Mouse (Mus musculus) MEL (cell line): ENCODE measurements around the gene Tmem216. TPM values are rescaled to one million over a fixed set of nuclear protein-coding genes. Genes with fewer than 3 reads are reported as not detected.
A peak's percentile ranks its signal among the peaks of the same experiment; 100 is the strongest.

Experiments
- DNase-seq: peaks from one replicate; pipeline ENCODE4 v3.0.0; 2011; ENCODE audit warnings: low read depth, low spot score
- H3K27ac ChIP-seq: 2 replicates; pipeline ENCODE4 v1.5.1; 2012; ENCODE audit warnings: low read depth, mild to moderate bottlenecking, control low read depth, low read length, moderate library complexity; ENCODE audit not compliant: control insufficient read depth
- H3K27me3 ChIP-seq, 2 experiments: fragments of 150-350 bp in 1 of 2; sonication (generic) in 1 of 2; 2 replicates each; pipeline ENCODE4 v1.6.1; 2012; ENCODE audit warnings: low read length in 2 of 2, mild to moderate bottlenecking in 2 of 2, improper control_type of control experiment in 1 of 2, moderate library complexity in 1 of 2; ENCODE audit not compliant: insufficient read depth in 2 of 2, control insufficient read depth in 1 of 2
- H3K36me3 ChIP-seq, 2 experiments: 2 replicates each; pipeline ENCODE4 v1.6.1; 2012 to 2014; ENCODE audit warnings: low read length in 2 of 2, improper control_type of control experiment in 1 of 2, inconsistent platforms in 1 of 2, mild to moderate bottlenecking in 1 of 2; ENCODE audit not compliant: insufficient read depth in 2 of 2, control insufficient read depth in 1 of 2
- H3K4me1 ChIP-seq, 2 experiments: fragments of 150-350 bp in 1 of 2; sonication (generic) in 1 of 2; 2 replicates each; pipeline ENCODE4 v1.6.1; 2012; ENCODE audit warnings: low read length in 2 of 2, improper control_type of control experiment in 1 of 2, mild to moderate bottlenecking in 1 of 2; ENCODE audit not compliant: insufficient read depth in 2 of 2, control insufficient read depth in 1 of 2
- H3K4me3 ChIP-seq, 2 experiments: fragments of 150-350 bp in 1 of 2; sonication (generic) in 1 of 2; 2 replicates each; pipeline ENCODE4 v1.5.1; 2012; ENCODE audit warnings: low read depth in 2 of 2, low read length in 2 of 2, mild to moderate bottlenecking in 2 of 2, moderate library complexity in 2 of 2, control low read depth in 1 of 2, improper control_type of control experiment in 1 of 2; ENCODE audit not compliant: control insufficient read depth in 1 of 2, insufficient read depth in 1 of 2
- H3K79me2 ChIP-seq: 2 replicates; pipeline ENCODE4 v1.6.1; 2012; ENCODE audit warnings: mild to moderate bottlenecking, low read length, moderate library complexity; ENCODE audit not compliant: control insufficient read depth, poor library complexity, insufficient read depth
- H3K9ac ChIP-seq: 2 replicates; pipeline ENCODE4 v1.6.1; 2012; ENCODE audit warnings: low read depth, mild to moderate bottlenecking, control low read depth, low read length, moderate library complexity; ENCODE audit not compliant: control insufficient read depth, poor library complexity, severe bottlenecking
- H3K9me3 ChIP-seq: fragments of 150-350 bp; sonication (generic); replicated peaks from 2 replicates; pipeline ENCODE4 v1.6.1; 2012; ENCODE audit warnings: mild to moderate bottlenecking, low read length, improper control_type of control experiment, moderate library complexity; ENCODE audit not compliant: insufficient read depth
- CHD1 ChIP-seq: IDR thresholded peaks from 2 replicates; pipeline ENCODE4 v1.6.1; 2012; ENCODE audit warnings: low read depth, mild to moderate bottlenecking, inconsistent platforms, low read length, improper control_type of control experiment
- EP300 ChIP-seq, 2 experiments: IDR thresholded peaks; 2 replicates each; pipeline ENCODE4 v1.6.1; 2011; ENCODE audit warnings: improper control_type of control experiment in 2 of 2, low read length in 2 of 2, low read depth in 1 of 2, mild to moderate bottlenecking in 1 of 2
- ETS1 ChIP-seq: IDR thresholded peaks from 2 replicates; pipeline ENCODE4 v1.6.1; 2012; ENCODE audit warnings: low read depth, mild to moderate bottlenecking, inconsistent platforms, low read length, improper control_type of control experiment, moderate library complexity
- HCFC1 ChIP-seq: IDR thresholded peaks from 2 replicates; pipeline ENCODE4 v1.6.1; 2012; ENCODE audit warnings: low read depth, mild to moderate bottlenecking, inconsistent platforms, low read length, improper control_type of control experiment, moderate library complexity
- JUND ChIP-seq: IDR thresholded peaks from 2 replicates; pipeline ENCODE4 v1.6.1; 2011; ENCODE audit warnings: low read depth, mild to moderate bottlenecking, improper control_type of control experiment, low read length
- MEF2A ChIP-seq: IDR thresholded peaks from 2 replicates; pipeline ENCODE4 v1.6.1; 2014; ENCODE audit warnings: low read depth, mild to moderate bottlenecking, inconsistent platforms, low read length, improper control_type of control experiment; ENCODE audit not compliant: poor library complexity, insufficient replicate concordance, severe bottlenecking; ENCODE audit errors: extremely low read depth
- MXI1 ChIP-seq: IDR thresholded peaks from 2 replicates; pipeline ENCODE4 v1.6.1; 2011; ENCODE audit warnings: mild to moderate bottlenecking, low read depth, low read length, improper control_type of control experiment
- MYB ChIP-seq: IDR thresholded peaks from 2 replicates; pipeline ENCODE4 v1.6.1; 2011; ENCODE audit warnings: mild to moderate bottlenecking, low read depth, low read length, improper control_type of control experiment
- NELFE ChIP-seq: IDR thresholded peaks from 2 replicates; pipeline ENCODE4 v1.6.1; 2011; ENCODE audit warnings: low read depth, low read length, improper control_type of control experiment
- POLR2A ChIP-seq, 2 experiments: IDR thresholded peaks; 2 replicates each; pipeline ENCODE4 v1.6.1; 2011 to 2012; ENCODE audit warnings: low read length in 2 of 2, mild to moderate bottlenecking in 2 of 2, control low read depth in 1 of 2, improper control_type of control experiment in 1 of 2, low read depth in 1 of 2, moderate library complexity in 1 of 2; ENCODE audit not compliant: control insufficient read depth in 1 of 2, insufficient read depth in 1 of 2, poor library complexity in 1 of 2
- RAD21 ChIP-seq: IDR thresholded peaks from 2 replicates; pipeline ENCODE4 v1.6.1; 2011; ENCODE audit warnings: mild to moderate bottlenecking, low read depth, low read length, improper control_type of control experiment
- RCOR1 ChIP-seq: IDR thresholded peaks from 2 replicates; pipeline ENCODE4 v1.6.1; 2012; ENCODE audit warnings: low read depth, mild to moderate bottlenecking, inconsistent platforms, low read length, improper control_type of control experiment
- SIN3A ChIP-seq: IDR thresholded peaks from 2 replicates; pipeline ENCODE4 v1.6.1; 2012; ENCODE audit warnings: low read length, improper control_type of control experiment, inconsistent platforms
- SMC3 ChIP-seq: IDR thresholded peaks from 2 replicates; pipeline ENCODE4 v1.6.1; 2011; ENCODE audit warnings: low read depth, low read length, improper control_type of control experiment
- USF2 ChIP-seq, 2 experiments: IDR thresholded peaks; 2 replicates each; pipeline ENCODE4 v1.6.1; 2011 to 2012; ENCODE audit warnings: improper control_type of control experiment in 2 of 2, low read length in 2 of 2, borderline replicate concordance in 1 of 2, inconsistent platforms in 1 of 2, low read depth in 1 of 2, mild to moderate bottlenecking in 1 of 2; ENCODE audit not compliant: insufficient read depth in 1 of 2
- ZC3H11A ChIP-seq: IDR thresholded peaks from 2 replicates; pipeline ENCODE4 v1.6.1; 2012; ENCODE audit warnings: low read depth, mild to moderate bottlenecking, inconsistent platforms, low read length, improper control_type of control experiment
- ZKSCAN1 ChIP-seq: IDR thresholded peaks from 2 replicates; pipeline ENCODE4 v1.6.1; 2012; ENCODE audit warnings: low read depth, mild to moderate bottlenecking, inconsistent platforms, low read length, improper control_type of control experiment, moderate library complexity
- ZMIZ1 ChIP-seq: IDR thresholded peaks from 2 replicates; pipeline ENCODE4 v1.6.1; 2012; ENCODE audit warnings: low read depth, mild to moderate bottlenecking, inconsistent platforms, low read length, improper control_type of control experiment, moderate library complexity
- ZNF384 ChIP-seq: IDR thresholded peaks from 2 replicates; pipeline ENCODE4 v1.6.1; 2012; ENCODE audit warnings: low read depth, mild to moderate bottlenecking, inconsistent platforms, low read length, improper control_type of control experiment
- polyA plus RNA-seq, 2 experiments: library from polyadenylated mRNA; stranded (reverse) in 1 of 2; unstranded in 1 of 2; fragments of >175 nt in 1 of 2; fragments of >200 nt in 1 of 2; gene quantifications; 2 replicates each; pipeline versions ENCODE4 v1.2.1 to v1.2.4; 2012; ENCODE audit warnings: low replicate concordance in 2 of 2, low read depth in 1 of 2; ENCODE audit not compliant: insufficient read length in 2 of 2, insufficient read depth in 1 of 2, missing spikeins in 1 of 2
- total RNA-seq: library from RNA; depleted of rRNA; stranded (reverse); fragments of 300-350 nt; gene quantifications from 2 replicates; pipeline ENCODE4 v1.2.3, GENCODE M21; 2012

Tmem216 gene
- total and polyA plus RNA-seq, 3 experiments = 48.0 to 48.1 TPM; not detected in 1

DNA sequence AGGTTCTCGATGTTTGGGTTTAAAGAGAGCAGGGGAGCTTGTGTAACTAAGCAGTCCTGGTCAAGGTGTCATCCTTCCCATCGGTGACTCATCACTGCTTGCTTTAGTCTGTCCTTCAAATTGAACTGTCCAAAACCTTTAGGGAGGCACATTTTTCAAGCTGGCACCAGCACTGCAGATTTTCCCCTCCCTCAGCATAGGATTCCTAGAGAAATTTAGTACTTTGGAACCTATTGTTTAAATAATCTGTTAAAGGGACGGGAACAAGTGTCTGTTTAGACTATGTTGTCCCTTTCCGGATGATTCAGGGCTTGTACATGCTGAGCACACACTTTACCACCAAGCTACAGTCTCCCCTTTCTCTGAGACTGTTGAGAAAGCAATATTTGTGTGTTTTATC lies 9.2 kb upstream of the Tmem216 start:
- H3K9ac ChIP-seq = no peak overlapping the region
- H3K9me3 ChIP-seq = no peaks in the 10 kb centered on the region
- TF ChIP-seq MYB (no peak), POLR2A (IDR thresholded peaks at IDR 0.05; ENCODE audit: control insufficient read depth in 1 of 2, insufficient read depth in 1 of 2, low read depth in 1 of 2, low read length in 2 of 2, poor library complexity in 1 of 2) (no peak), MXI1 (no peak)
- DNase-seq = no peak
- no peaks in the 10 kb centered on the region for H3K27me3 ChIP-seq
- no peak overlapping the region for H3K27ac ChIP-seq
- peaks cover 0 to 17% of the 10 kb centered on the region in 2 experiments; a peak in 2 of 4 replicates for H3K4me1 ChIP-seq
- no peaks in the 10 kb centered on the region for H3K79me2 ChIP-seq
- H3K36me3 ChIP-seq = peaks cover 0 to 10% of the 10 kb centered on the region in 2 experiments; a peak in 2 of 4 replicates
- H3K4me3 ChIP-seq = no peak overlapping the region

DNA sequence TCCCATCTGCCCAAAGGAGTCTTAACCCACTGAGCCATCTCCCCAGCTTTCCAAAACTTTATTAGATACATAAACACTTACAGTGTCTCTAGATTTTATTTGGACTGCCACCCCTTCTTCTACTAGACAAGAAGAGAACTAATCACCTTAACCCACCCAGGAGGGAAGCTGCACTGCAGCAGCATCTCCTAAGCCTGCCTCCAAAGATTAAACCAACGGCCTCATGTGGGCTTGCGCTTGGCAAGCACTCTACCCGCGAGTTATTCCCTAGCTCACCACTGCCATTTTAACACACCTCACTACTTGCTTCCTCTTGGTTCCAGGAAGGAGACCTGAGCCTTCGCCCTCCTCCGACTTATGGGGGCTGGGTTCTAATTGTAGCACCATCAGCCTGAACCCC lies 8.2 kb upstream of the Tmem216 start:
- no peak overlapping the region for H3K27ac ChIP-seq
- no peaks in the 10 kb centered on the region for H3K79me2 ChIP-seq
- peak; percentile 36 for DNase-seq
- TF ChIP-seq SMC3 (no peak), JUND (no peak), ZKSCAN1 (no peak), EP300 (IDR thresholded peaks at IDR 0.05; ENCODE audit: low read depth in 1 of 2, low read length in 2 of 2) (0 out of 4 replicates have a peak, but pooled peaks of 1 of the 2 experiments have one; percentile 19)
- H3K36me3 ChIP-seq = peaks cover 0 to 10% of the 10 kb centered on the region in 2 experiments; a peak in 2 of 4 replicates
- H3K4me1 ChIP-seq = peaks cover 0 to 17% of the 10 kb centered on the region in 2 experiments; a peak in 2 of 4 replicates
- no peaks in the 10 kb centered on the region for H3K9me3 ChIP-seq
- no peak overlapping the region for H3K4me3 ChIP-seq
- H3K9ac ChIP-seq = no peak overlapping the region
- H3K27me3 ChIP-seq = no peaks in the 10 kb centered on the region

DNA sequence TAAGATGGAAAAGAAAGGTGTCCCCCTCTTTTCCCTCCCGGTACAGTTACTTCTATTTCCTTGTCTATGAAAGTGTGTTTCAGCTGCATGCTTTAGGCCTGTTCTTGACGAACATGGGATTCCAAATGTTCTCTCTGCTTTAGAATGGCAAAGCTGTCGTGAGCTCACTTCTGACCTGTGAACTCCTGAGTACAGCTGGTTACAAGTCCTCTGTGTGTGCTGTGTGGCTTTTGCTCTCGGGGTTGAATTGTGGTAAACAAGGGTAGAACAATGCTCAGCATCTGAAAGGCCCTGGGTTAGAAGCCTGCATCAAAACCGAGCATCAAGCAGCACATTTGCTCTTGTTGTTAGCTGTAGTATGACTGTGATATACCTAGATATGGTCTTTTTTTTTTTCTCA lies 6.3 kb upstream of the Tmem216 start:
- H3K27ac ChIP-seq = no peak overlapping the region

DNA sequence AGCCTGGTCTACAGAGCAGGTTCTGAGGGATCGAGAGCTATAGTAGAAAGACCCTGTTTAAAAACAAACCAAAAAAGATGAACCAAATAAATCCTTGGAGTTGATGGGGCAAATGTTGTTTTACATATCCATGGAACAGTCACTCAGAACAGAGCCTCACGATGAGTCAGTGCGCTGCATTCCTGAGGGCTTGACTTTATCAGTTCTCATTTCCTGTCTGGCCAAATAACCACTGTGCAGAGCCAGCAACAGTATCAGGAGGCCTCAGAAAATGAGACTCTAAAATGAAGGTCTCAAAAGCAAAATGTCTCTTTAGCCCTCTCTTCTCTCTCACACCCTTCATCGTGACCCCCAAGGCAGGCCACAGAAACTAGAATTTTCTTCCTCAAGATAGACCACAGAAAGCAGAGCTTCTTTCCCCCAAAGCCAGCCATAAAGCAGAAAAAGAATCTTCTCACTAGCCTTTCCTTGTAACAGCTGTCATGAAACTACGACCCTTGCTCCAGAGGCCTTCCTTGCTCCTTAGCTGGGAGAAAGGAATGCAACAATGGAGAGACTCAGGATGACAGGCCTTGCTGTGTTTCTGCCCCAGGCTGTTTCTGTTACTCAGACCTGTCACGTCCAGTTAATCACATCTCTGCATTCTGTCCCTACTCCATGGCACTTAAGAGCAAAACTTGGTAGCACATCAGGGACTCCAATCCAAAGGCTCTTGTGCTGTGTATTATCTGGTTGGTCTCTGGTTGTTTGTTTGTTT lies 5.7 kb upstream of the Tmem216 start:
- Histone ChIP-seq H3K9me3 (no peaks in the 10 kb centered on the region), H3K27me3 (no peaks in the 10 kb centered on the region), H3K36me3 (peaks cover 0 to 12% of the 10 kb centered on the region in 2 experiments; a peak in 2 of 4 replicates), H3K9ac (no peak overlapping the region), H3K79me2 (no peaks in the 10 kb centered on the region), H3K4me3 (no peak overlapping the region), H3K4me1 (peaks cover 0 to 17% of the 10 kb centered on the region in 2 experiments; a peak in 2 of 4 replicates), H3K27ac (no peak overlapping the region)
- DNase-seq = peak; percentile 64
- TF ChIP-seq USF2 (IDR thresholded peaks at IDR 0.05; ENCODE audit: borderline replicate concordance in 1 of 2, insufficient read depth in 1 of 2, low read depth in 1 of 2, low read length in 2 of 2) (no peak), CHD1 (no peak), RAD21 (no peak), RCOR1 (peak; percentile 32; the same call in 1 of the 2 replicates), ZC3H11A (no peak), ETS1 (peak; percentile 41; the same call in 1 of the 2 replicates), HCFC1 (no peak), MEF2A (no peak), MXI1 (no peak), SIN3A (no peak), ZNF384 (no peak), NELFE (no peak)

More for the DNA sequence above, 6.3 kb upstream of the Tmem216 start:
- TF ChIP-seq ZMIZ1 = no peak
- TF ChIP-seq, all 39 proteins: peak for 0
- peaks cover 0 to 10% of the 10 kb centered on the region in 2 experiments; a peak in 2 of 4 replicates for H3K36me3 ChIP-seq
- H3K9me3 ChIP-seq = no peaks in the 10 kb centered on the region
- no peak overlapping the region for H3K9ac ChIP-seq
- no peak overlapping the region for H3K4me3 ChIP-seq
- H3K79me2 ChIP-seq = no peaks in the 10 kb centered on the region
- no peak for DNase-seq
- no peaks in the 10 kb centered on the region for H3K27me3 ChIP-seq
- H3K4me1 ChIP-seq = peaks cover 0 to 17% of the 10 kb centered on the region in 2 experiments; a peak in 2 of 4 replicates
